Mouse (Mus musculus) embryo, embryonic 11 days (tissue): Measurements from ENCODE around the gene Lins1.

Experiments
- DNase-seq: peaks from one replicate; pipeline ENCODE4 v3.0.0-alpha.2; 2015

Lins1 gene

GRCm38 (mm10) chr7:66733882-66734281 lies 44.2 kb downstream of the Lins1 start:
- no peak for DNase-seq

GRCm38 (mm10) chr7:66734466-66734865 lies 44.8 kb downstream of the Lins1 start:
- DNase-seq = no peak

GRCm38 (mm10) chr7:66734993-66735392 lies 45.3 kb downstream of the Lins1 start:
- DNase-seq = no peak

GRCm38 (mm10) chr7:66737418-66737817 lies 47.7 kb downstream of the Lins1 start:
- no peak for DNase-seq

DNA sequence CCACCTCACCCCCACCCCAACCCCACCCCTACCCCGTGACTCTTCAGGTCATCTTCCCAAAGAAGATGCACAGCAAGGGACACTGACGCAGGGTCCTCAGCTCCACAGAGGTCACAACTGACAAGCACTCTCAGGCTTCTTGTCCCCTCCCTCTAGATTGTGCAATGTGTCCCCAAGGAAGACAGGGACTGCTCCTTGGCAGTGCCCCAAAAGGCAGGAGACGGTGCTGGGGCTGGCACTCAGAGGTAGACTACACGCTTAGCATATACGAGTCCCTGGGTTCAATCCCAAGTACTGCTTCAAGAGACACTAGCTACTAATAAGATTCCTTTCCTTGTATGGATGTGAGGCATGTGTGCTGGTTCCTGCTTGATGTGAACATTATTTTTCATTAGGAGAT lies 51.3 kb downstream of the Lins1 start:
- no peak for DNase-seq

DNA sequence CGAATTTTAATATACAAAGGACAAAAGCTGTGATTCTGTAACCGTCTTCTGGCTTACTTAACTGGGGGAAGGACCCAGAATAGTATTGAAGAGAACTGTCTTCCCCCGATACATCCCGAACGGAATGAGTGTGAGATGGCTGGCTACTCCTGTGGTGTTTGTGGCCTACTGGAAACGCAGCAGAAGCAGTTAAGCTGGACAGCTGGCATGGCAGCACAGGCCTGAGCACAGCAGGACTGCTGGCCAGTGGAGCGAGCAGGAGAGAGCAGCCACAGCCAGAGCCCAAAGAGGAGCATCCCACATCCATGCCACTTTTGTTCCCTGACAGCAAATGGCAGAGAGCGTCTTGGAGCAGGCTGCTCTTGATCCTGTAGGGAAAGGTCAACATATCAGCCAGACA lies 51.7 kb downstream of the Lins1 start:
- no peak for DNase-seq

DNA sequence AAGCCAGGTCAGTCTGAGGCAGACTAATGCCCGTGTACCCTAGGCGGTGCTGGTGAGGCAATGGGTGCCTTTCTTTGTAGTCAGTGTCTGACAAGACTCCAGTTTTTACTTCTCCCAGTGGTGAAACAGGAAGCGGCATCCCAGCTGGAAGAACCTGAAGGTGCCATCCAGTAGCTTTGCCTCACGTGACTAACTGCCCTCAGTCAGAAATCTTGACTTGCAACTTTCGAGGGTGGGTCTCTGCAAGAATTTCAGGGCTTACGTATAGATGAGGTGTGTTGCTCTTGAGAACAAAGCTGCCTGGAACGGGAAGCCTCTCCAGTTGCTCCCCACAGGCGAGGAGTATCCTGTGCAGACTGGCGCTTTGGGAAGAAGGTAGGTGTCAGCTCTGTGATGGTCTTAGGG lies 53.7 kb downstream of the Lins1 start, which contains the start of gene Cers3:
Gene Cers3, plus strand, starts transcription at position 128 of the 405 bp plus-strand sequence.
- no peak for DNase-seq

GRCm38 (mm10) chr7:66746972-66747371 lies 57.3 kb downstream of the Lins1 start:
- no peak for DNase-seq

GRCm38 (mm10) chr7:66749998-66750397 lies 60.3 kb downstream of the Lins1 start:
- no peak for DNase-seq

- no peak for DNase-seq
Observed at GRCm38 (mm10) chr7:66753816-66754215, 64.1 kb downstream of the Lins1 start.

DNA sequence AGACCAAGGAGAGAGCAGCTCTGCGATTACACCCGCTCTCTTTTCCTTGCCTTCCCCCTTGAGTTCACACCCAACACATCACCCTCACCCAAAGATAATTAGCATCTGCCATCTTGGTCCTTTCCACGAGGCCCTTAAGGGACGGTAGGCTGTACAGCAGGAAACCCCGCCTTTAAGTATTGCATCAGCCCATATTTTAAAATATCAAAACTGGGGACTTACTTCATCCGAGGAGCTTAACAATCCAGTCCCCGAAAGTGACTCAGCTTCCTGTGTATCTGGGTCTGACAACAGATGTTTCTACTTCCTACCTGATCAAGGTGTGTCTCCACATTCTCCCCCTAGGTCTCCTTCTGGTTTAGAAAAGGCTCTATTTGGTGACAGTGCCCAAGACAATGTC lies 65.9 kb downstream of the Lins1 start:
- no peak for DNase-seq
